Mouse (Mus musculus) cerebellum, adult 2 months (tissue): Measurements from ENCODE around the gene Trim11. TPM values are rescaled to one million over a fixed set of nuclear protein-coding genes. Genes with fewer than 3 reads are reported as not detected.

Experiments used
- DNase-seq, 2 experiments: peaks; one replicate each; pipeline ENCODE4 v3.0.0; 2021
- H3K27ac ChIP-seq: fragments of 200-500 bp; 2 replicates; pipeline ENCODE4 v1.5.1; 2012; ENCODE audit warnings: low read length, control low read depth, inconsistent platforms; ENCODE audit not compliant: insufficient read depth
- H3K27me3 ChIP-seq: fragments of 200-500 bp; 2 replicates; pipeline ENCODE4 v1.6.1; 2012; ENCODE audit warnings: inconsistent platforms, mild to moderate bottlenecking, low read length, moderate library complexity; ENCODE audit not compliant: control insufficient read depth, insufficient read depth
- H3K4me1 ChIP-seq: fragments of 200-500 bp; 2 replicates; pipeline ENCODE4 v1.6.1; 2011; ENCODE audit warnings: low read length; ENCODE audit not compliant: control insufficient read depth, insufficient read depth
- H3K4me3 ChIP-seq: fragments of 200-500 bp; replicated peaks from 2 replicates; pipeline ENCODE3; 2011; ENCODE audit warnings: mild to moderate bottlenecking, low read depth, low read length, control low read depth; ENCODE audit not compliant: insufficient read depth
- CTCF ChIP-seq: fragments of 200-500 bp; IDR thresholded peaks from 2 replicates; pipeline ENCODE4 v1.5.1; 2011; ENCODE audit warnings: low read depth, mild to moderate bottlenecking, control low read depth, low read length, moderate library complexity, borderline replicate concordance; ENCODE audit not compliant: insufficient read depth
- POLR2A ChIP-seq: fragments of 200-500 bp; IDR thresholded peaks from 2 replicates; pipeline ENCODE4 v1.6.1; 2011; ENCODE audit warnings: low read length, control low read depth, borderline replicate concordance; ENCODE audit not compliant: insufficient read depth
- WGBS: fragments of 180-500 bp; shearing (Covaris S2); methylation state at CpG from one replicate; pipeline ENCODE4 v1.1.7; 2018; 5-methylcytosine and 5-hydroxymethylcytosine counted together
- polyA plus RNA-seq: library from polyadenylated mRNA; depleted of rRNA; stranded (reverse); fragments of >200 nt; gene quantifications from 2 replicates; pipeline ENCODE4 v1.2.3, GENCODE M21; 2012; rRNA removed

Trim11 gene
- polyA plus RNA-seq, 1 experiment, result 25.3 TPM

DNA sequence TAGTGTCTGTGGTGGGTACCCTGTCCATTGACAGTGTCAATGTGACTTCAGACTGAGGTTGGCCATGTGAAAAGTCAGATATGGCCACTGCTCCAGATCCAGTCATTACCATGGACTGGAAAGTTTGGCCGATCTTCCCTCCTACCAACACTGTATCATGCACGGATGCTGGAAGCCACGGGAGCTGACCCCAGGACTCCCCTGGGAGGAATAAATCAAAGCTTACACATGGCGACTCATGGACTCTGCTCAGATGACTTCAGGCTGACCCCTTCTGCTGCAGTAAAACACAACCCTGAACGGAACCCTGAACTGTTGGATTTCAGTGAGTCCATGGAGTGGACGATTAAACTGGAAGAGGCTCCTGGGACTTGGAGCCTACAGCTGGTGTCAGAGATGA is 48.5 kb downstream of the Trim11 start:
- no peak for DNase-seq
- Histone ChIP-seq H3K27ac (no peak overlapping the region), H3K27me3 (no peaks in the 10 kb centered on the region), H3K4me3 (no peak overlapping the region), H3K4me1 (no peaks in the 10 kb centered on the region)
- TF ChIP-seq CTCF, result no peak
- TF ChIP-seq POLR2A, result no peak
- WGBS, result 69% methylated on average over 6 of the region's 6 CpGs

DNA sequence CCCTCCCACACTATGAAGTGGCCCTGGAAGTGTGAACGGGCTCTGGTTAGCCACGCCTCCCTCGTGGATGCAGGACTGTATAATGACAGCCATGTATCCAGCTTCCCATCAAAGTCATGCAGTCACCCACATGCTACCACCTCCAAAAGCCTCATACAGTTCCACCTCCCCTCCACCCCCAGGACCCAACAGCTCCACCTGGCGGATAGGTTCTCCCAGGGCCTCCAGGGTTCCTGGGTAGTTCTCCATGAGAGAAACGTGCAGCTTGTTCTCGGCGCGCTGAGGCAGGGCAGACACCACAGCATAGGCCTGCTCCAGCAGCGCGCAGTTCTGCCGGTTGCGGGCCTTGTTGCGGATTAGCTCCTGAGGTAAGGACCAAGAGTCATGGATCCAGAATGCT is 51.1 kb downstream of the Trim11 start:
- no peak overlapping the region for H3K4me3 ChIP-seq
- TF ChIP-seq POLR2A (no peak), CTCF (no peak)
- H3K27ac ChIP-seq, result no peak overlapping the region
- H3K4me1 ChIP-seq, result no peaks in the 10 kb centered on the region
- no peak for DNase-seq
- WGBS, result 92% methylated on average over 13 of the region's 13 CpGs
- H3K27me3 ChIP-seq, result no peaks in the 10 kb centered on the region

Other genes with a start within 250 kb of the Trim11 start
- 0.03 TPM in 1 of 2 replicates, not detected in the other for gene Olfr317, start 238.9 kb upstream of the Trim11 start, polyA plus RNA-seq
- not detected in 2 replicates for gene Olfr316, start 225.4 kb upstream of the Trim11 start, polyA plus RNA-seq
- not detected in 2 replicates for gene Olfr315, start 204.9 kb upstream of the Trim11 start, polyA plus RNA-seq
- gene Olfr314, start 195.1 kb upstream of the Trim11 start, polyA plus RNA-seq, result not detected in 2 replicates
- gene Fam183b, start 176.1 kb upstream of the Trim11 start, polyA plus RNA-seq, result 1.5 and 1.6 TPM in 2 replicates
- gene Olfr313, start 163.1 kb upstream of the Trim11 start, polyA plus RNA-seq, result not detected in 2 replicates
- not detected in 2 replicates for gene Olfr312, start 148.9 kb upstream of the Trim11 start, polyA plus RNA-seq
- gene Olfr311, start 138.8 kb upstream of the Trim11 start, polyA plus RNA-seq, result not detected in 2 replicates
- 22.5 and 24.5 TPM in 2 replicates for gene Gm12258, start 130.9 kb upstream of the Trim11 start, polyA plus RNA-seq
- 6.7 and 8.0 TPM in 2 replicates for gene 2810021J22Rik, start 110.9 kb upstream of the Trim11 start, polyA plus RNA-seq
- 5.4 and 6.3 TPM in 2 replicates for gene Zfp39, start 73.9 kb upstream of the Trim11 start, polyA plus RNA-seq
- not detected in 2 replicates for gene Btnl10, start 60.2 kb upstream of the Trim11 start, polyA plus RNA-seq
- 578 and 589 TPM in 2 replicates for gene Rnf187, start 39.2 kb upstream of the Trim11 start, polyA plus RNA-seq
- gene Hist3h2ba, start 29.2 kb upstream of the Trim11 start, polyA plus RNA-seq, result 154 and 186 TPM in 2 replicates
- gene Hist3h2a, start 23.4 kb upstream of the Trim11 start, polyA plus RNA-seq, result 41.3 and 43.2 TPM in 2 replicates
- gene Trim17, start 23.4 kb upstream of the Trim11 start, polyA plus RNA-seq, result 3.5 and 4.8 TPM in 2 replicates
- 0.43 and 0.52 TPM in 2 replicates for gene Obscn, start 158.3 kb downstream of the Trim11 start, polyA plus RNA-seq
- gene Iba57, start 185.6 kb downstream of the Trim11 start, polyA plus RNA-seq, result 5.1 and 5.7 TPM in 2 replicates
- gene Gjc2, start 205.1 kb downstream of the Trim11 start, polyA plus RNA-seq, result 47.5 and 57.1 TPM in 2 replicates
- gene Guk1, start 214.1 kb downstream of the Trim11 start, polyA plus RNA-seq, result 207 and 235 TPM in 2 replicates
- 53.9 and 57.3 TPM in 2 replicates for gene Mrpl55, start 224.4 kb downstream of the Trim11 start, polyA plus RNA-seq
- 28.4 and 29.6 TPM in 2 replicates for gene 2310033P09Rik, start 230.2 kb downstream of the Trim11 start, polyA plus RNA-seq